Mouse (Mus musculus) testis, adult 2 months (tissue): ENCODE measurements around the gene 2310050C09Rik. TPM values are rescaled to one million over a fixed set of nuclear protein-coding genes. Genes with fewer than 3 reads are reported as not detected.

Source experiments
- H3K27ac ChIP-seq: fragments of 200-500 bp; 2 replicates; pipeline ENCODE4 v1.5.1; 2012; ENCODE audit warnings: low read depth, low read length; ENCODE audit not compliant: control insufficient read depth, insufficient read depth
- H3K27me3 ChIP-seq: fragments of 200-500 bp; 2 replicates; pipeline ENCODE4 v1.6.1; 2012; ENCODE audit warnings: mild to moderate bottlenecking, low read length, moderate library complexity; ENCODE audit not compliant: control insufficient read depth, insufficient read depth
- H3K36me3 ChIP-seq: fragments of 200-500 bp; 2 replicates; pipeline ENCODE4 v1.6.1; 2012; ENCODE audit warnings: mild to moderate bottlenecking, low read length; ENCODE audit not compliant: control insufficient read depth, insufficient read depth
- H3K4me1 ChIP-seq: fragments of 200-500 bp; 2 replicates; pipeline ENCODE4 v1.6.1; 2012; ENCODE audit warnings: low read length; ENCODE audit not compliant: control insufficient read depth, insufficient read depth
- H3K4me3 ChIP-seq: fragments of 200-500 bp; 2 replicates; pipeline ENCODE4 v1.5.1; 2012; ENCODE audit warnings: low read depth, mild to moderate bottlenecking, low read length, moderate library complexity, mixed read lengths; ENCODE audit not compliant: control insufficient read depth
- CTCF ChIP-seq: fragments of 200-500 bp; IDR thresholded peaks from 2 replicates; pipeline ENCODE4 v1.5.1; 2012; ENCODE audit warnings: low read depth, mild to moderate bottlenecking, inconsistent platforms, low read length, moderate library complexity; ENCODE audit not compliant: control insufficient read depth, insufficient read depth, insufficient replicate concordance
- POLR2A ChIP-seq: fragments of 200-500 bp; IDR thresholded peaks from 2 replicates; pipeline ENCODE4 v1.6.1; 2012; ENCODE audit warnings: low read depth, mild to moderate bottlenecking, inconsistent platforms, low read length, moderate library complexity; ENCODE audit not compliant: control insufficient read depth
- polyA plus RNA-seq: library from polyadenylated mRNA; depleted of rRNA; stranded (reverse); fragments of >200 nt; gene quantifications from 2 replicates; pipeline ENCODE4 v1.2.3, GENCODE M21; 2012; rRNA removed

The 2310050C09Rik gene
- not detected in 2 replicates for polyA plus RNA-seq

DNA sequence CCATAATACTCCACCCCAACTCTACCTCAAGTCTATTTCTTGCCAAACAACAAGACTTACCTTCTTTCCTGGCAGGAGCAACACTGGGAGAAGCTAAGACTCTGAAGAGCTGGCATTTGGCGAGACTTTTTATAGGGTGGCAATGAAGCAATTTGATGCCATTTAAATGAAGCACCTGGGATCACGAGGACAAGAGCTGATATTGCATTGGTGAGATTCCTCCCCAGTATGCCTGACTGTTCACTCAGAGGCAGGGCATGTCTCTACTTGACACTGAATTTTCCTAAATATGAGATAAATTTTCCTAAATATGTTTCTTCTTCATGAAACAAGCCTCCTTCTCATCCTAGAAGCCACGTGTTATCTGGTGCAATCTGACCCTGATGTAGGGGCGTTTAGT, at the start of gene 2310050C09Rik:
2310050C09Rik (minus strand) TSS at position 101 of the 400 bp plus-strand sequence.
- H3K4me1 ChIP-seq = peaks cover 5% of the 10 kb centered on the region; the same call in 1 of the 2 replicates
- H3K27me3 ChIP-seq = no peaks in the 10 kb centered on the region
- no peak within 1 kb of the TSS for H3K4me3 ChIP-seq
- no peaks in the 10 kb centered on the region for H3K36me3 ChIP-seq
- TF ChIP-seq CTCF (no peak), POLR2A (no peak)
- H3K27ac ChIP-seq = no peak within 1 kb of the TSS

DNA sequence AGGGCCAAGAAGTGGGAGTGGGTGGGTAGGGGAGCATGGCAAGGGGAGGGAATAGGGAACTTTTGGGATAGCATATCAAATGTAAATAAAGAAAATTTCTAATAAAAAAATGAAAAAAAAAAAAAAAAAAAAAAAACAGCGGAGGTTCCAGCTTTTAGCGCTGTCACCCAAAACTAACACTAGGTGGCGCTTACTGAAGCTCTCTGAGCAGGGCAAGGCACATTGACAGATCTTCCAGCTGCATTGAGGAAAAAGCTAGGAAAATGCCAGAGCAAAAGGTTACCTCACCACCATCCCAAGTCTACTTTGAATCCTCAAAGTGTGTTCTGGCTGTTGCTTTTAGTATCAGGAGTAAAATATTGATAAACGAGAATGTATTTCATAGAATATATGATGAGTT, 37.6 kb upstream of the 2310050C09Rik start:
- Histone ChIP-seq H3K36me3 (no peaks in the 10 kb centered on the region), H3K4me1 (no peaks in the 10 kb centered on the region), H3K4me3 (no peak overlapping the region), H3K27ac (no peak overlapping the region), H3K27me3 (no peaks in the 10 kb centered on the region)
- TF ChIP-seq POLR2A (no peak), CTCF (no peak)

DNA sequence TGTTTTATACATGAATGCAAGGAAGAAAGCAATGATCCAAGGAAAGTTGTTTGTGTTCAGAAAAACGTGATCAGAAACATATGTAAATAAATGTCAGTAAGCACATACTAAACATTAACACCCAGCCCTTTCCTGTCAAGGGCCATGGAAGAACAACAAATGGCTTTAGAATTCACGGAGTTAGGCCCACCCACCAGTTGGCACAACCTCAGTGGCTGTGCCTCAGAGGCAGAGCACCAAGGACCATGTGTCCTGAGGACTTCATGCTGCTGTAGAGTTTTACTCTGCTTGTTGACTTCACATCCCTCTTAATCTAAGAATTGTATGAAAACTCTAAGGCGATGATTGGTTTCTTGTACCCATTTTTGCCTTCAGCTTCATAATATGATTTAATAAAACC, 35.2 kb upstream of the 2310050C09Rik start:
- Histone ChIP-seq H3K27me3 (no peaks in the 10 kb centered on the region), H3K4me1 (no peaks in the 10 kb centered on the region), H3K27ac (no peak overlapping the region), H3K4me3 (no peak overlapping the region), H3K36me3 (no peaks in the 10 kb centered on the region)
- TF ChIP-seq CTCF (no peak), POLR2A (no peak)

DNA sequence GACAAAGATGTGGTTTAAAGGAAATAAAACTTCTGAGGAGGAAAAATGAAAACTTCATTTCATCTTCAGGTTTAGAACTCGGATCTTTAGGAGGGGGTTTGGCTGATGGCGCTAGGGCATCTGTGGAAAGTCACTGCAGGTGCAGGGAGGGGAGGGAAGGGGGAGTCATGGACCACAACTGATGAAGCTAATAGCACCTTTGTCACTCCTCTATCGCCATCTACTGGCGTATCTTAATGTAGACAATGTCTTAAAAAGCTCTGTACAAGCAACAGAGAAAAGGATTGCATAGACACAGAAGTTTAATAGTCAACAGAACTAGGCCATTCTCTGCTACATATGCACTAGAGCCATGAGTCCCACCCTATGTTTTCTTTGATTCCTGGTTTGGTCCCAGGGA, 33.6 kb upstream of the 2310050C09Rik start:
- Histone ChIP-seq H3K36me3 (no peaks in the 10 kb centered on the region), H3K4me3 (no peak overlapping the region), H3K4me1 (no peaks in the 10 kb centered on the region), H3K27ac (no peak overlapping the region), H3K27me3 (no peaks in the 10 kb centered on the region)
- TF ChIP-seq POLR2A (no peak), CTCF (no peak)

DNA sequence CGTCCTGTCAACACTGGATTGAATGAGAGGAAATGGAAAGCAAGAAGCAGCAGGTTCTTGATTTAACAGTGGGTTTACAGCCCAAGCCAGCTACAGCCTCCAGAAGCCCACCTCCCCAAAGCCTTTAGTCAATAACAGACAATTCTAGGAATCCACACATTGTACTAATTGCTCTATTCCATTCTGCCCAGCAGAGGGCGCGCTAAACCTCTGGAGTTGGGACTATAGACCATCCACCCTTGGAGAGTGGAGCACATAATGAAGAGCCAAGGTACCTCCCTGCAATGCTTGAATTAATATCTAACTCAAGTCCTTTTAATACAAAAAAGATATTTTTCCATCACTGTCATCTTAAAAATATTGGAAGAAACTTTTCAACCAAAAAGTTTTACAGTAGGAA, 33.0 kb upstream of the 2310050C09Rik start:
- Histone ChIP-seq H3K4me1 (no peaks in the 10 kb centered on the region), H3K27me3 (no peaks in the 10 kb centered on the region), H3K27ac (no peak overlapping the region), H3K4me3 (no peak overlapping the region), H3K36me3 (no peaks in the 10 kb centered on the region)
- peak; percentile 51; the same call in 1 of the 2 replicates for TF ChIP-seq CTCF
- no peak for TF ChIP-seq POLR2A

DNA sequence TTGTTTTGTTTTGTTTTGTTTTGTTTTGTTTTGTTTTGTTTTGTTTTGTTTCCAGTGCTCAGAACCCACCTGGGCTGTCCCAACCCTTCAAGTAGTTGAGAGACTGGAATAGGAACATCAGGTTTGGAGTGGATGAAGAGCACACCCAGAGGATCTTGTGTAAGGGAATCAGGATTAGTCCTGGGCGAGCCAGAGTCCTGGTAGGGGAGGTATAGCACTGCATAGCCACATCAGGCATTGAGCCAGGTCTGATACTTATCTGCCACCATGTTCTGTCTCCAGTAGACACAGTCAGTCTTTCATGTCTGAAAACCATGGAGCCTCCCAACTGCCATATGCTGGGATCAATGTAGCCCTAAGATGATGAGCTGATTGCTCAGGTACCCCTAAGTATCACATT, 24.5 kb upstream of the 2310050C09Rik start:
- H3K36me3 ChIP-seq = no peaks in the 10 kb centered on the region
- no peak overlapping the region for H3K27ac ChIP-seq
- H3K27me3 ChIP-seq = no peaks in the 10 kb centered on the region

DNA sequence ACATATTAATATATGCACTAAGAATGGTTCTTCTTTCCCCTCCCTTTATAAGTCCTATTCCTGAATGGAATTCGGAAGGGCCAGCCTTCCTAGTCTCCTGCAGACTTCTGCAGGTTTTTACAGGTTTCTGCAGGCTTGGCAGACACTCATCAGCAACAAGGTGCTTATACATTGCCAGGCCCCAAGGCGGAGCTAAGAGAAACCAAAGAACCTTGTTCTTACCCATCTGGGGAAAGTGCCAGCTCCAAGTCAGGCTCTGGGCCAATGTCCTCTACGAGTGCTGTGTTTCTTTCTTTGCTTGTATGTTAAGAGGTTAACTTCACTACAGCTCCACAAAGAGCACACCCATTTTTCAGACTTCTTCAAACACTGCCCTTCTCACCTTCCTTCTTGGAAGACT, 24.0 kb upstream of the 2310050C09Rik start:
- Histone ChIP-seq H3K27ac (no peak overlapping the region), H3K4me3 (no peak overlapping the region), H3K36me3 (no peaks in the 10 kb centered on the region), H3K27me3 (no peaks in the 10 kb centered on the region), H3K4me1 (no peaks in the 10 kb centered on the region)
- TF ChIP-seq POLR2A (no peak), CTCF (no peak)

More for the DNA sequence above, 24.5 kb upstream of the 2310050C09Rik start:
- TF ChIP-seq CTCF (no peak), POLR2A (no peak)
- no peak overlapping the region for H3K4me3 ChIP-seq
- H3K4me1 ChIP-seq = no peaks in the 10 kb centered on the region

DNA sequence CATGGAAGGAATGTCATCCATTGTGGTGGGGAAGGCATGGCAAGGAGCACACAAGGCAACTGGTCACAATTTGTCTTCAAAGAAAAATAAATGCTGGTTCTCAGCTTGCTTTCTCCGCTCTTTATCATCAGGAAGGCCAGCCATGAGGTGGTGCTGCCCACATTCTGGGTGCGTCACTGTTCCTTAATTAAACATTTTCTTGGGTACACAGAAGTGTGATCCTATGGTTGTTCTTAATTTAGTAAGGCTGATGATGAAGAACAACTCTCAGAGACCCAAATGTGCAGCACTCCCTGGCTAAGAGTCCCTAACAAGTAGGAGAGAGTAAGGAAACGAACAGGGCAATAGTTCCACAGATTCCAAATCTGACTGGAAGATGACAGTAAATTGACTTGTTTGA, 4.2 kb upstream of the 2310050C09Rik start:
- H3K27ac ChIP-seq = no peak overlapping the region
- no peaks in the 10 kb centered on the region for H3K27me3 ChIP-seq
- TF ChIP-seq POLR2A (no peak), CTCF (no peak)
- H3K36me3 ChIP-seq = no peaks in the 10 kb centered on the region
- H3K4me3 ChIP-seq = no peak overlapping the region
- H3K4me1 ChIP-seq = no peaks in the 10 kb centered on the region
